Mouse (Mus musculus): ENCODE data around the gene Tfe3.
"Not testable (repeated sequence)": the region's sequence is repeated elsewhere in the genome, so short reads cannot be mapped to it uniquely, and the experiment has no call there.

Tfe3 gene

DNA sequence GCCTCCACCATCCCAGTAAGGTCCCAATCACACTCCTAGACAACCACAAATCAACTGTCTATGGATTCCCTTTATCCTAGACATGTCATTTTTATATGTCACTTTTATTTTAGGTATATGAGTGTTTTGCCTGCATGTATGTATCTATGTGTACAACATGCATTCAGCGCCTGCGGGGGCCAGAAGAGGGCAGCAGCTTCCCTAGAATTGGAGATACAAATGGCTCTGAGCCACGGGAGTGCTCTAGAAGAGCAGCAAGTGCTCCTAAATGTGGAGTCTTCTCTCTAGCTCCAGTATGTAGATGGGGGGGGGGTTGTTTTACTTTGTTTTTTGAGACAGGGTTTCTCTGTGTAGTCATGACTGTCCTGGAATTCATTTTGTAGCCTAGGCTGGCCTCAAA is 8.7 kb upstream of the Tfe3 start:
- peak in 1 of 2 experiments; percentile 45 for DNase-seq

DNA sequence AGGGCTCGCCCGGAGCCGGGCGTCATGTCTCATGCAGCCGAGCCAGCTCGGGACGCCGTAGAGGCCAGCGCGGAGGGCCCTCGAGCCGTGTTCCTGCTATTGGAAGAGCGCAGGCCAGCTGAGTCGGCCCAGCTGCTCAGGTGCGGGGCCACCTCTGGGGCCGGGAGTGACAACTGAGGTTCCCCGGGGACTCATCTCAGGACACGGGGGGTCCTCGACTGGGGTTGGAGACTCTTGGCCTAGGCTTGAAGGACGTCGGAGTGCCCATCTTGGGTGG is 499 bp downstream of the Tfe3 start:
- DNase-seq, result no peak

DNA sequence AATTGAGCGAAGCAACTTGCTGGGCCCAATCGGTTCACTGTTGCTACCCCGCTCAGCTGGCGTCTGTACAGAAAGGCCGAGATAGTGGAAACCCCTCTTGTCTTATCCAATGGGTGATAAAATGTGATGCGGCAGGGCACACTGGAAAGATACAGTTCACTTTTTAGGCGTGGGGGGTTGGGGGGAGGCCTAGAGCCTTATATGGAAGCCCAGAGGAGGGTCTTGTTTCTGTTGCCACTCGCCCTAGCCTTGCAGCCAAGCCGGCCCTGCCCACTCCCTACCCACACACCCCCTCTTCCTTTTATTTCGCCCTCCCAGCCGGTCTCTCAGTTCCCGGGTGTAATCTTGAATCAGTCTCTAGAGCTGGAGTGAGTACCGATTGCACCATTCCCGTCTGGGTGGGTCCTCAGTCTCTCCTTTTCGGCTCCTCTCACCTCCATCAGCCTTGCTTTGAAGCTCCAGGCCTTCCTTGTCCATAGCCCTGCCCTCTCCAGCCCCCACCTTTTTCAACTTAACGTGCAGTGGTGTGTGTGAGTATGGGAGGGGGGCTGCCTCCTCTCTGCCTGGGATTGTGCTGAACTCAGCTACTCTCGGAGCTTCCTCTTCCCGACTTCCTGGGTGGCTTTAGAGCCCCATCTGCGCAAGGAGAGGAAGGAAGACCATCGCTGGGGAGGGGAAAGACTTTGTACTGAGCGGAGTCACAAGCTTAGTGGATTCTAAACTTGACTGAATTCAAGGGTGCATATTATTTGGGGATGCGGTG is 1.5 kb downstream of the Tfe3 start:
- DNase-seq, result peak in 1 of 2 experiments; percentile 59

DNA sequence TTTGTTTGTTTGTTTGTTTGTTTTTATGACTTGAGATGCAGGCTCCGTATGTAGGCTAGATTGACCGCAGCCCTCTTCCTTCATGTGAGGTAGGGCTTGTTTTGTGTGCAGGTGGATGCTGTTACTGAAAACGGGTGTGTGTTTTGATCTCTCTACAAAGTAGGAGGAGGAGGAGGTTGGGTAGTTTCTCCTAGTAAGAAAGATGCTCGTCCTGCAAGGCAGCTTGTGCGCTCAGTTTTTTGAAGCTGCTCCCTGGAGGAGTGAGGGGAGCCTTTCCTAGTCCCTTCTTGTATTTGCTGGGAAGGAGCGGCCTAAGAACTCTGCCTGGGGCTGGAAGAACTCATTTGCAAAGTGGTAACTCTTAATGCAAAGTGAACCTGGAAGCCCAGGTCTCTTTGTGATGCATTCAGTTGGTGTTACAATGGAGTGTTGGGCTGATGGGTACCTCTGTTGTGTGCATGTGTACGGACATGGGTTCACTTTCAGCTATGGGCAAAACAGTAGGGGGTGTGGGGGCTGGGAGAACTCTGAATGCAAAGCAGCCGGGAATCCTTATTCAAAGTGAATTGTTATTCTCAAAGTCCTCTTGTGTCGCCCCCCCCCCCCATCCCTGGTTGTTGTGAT is 2.4 kb downstream of the Tfe3 start:
- no peak for DNase-seq

DNA sequence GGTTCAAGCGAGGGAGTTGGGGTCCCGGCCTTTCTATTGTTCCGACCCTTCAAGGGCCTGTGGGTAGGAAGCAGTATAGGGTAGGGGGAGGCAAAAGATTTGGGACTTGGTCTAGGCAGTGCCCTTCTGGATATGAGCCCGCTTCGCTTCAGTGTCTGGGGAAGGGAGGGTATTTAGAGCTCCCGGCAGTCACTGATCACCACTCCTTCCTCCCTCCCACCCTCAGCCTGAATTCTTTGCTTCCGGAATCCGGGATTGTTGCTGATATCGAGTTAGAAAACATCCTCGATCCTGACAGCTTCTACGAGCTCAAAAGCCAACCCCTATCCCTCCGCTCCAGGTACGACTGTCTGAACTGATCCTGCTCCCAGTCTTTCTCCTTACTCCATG is 2.9 kb downstream of the Tfe3 start:
- DNase-seq, result no peak

DNA sequence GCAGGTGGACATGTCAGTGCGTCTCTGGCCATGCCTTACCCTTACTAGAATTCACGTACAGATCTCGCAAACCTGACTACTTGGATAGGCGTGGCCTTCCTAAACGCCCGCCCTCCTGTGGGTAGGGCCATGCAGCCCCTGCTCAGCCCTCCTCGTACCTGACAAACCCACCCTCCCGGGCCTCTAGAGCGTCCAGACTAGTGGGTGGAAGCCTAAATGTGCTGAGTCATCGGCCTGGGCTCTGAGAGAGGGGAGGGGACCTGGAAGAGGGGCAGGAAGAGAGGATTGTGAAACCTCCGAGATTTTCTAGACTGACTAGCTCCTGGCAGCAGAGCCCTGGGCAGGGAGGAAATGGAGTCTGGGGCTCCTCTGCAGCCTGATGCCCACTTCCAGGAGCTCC is 3.4 kb downstream of the Tfe3 start:
- DNase-seq, result peak; percentile 46 to 76

DNA sequence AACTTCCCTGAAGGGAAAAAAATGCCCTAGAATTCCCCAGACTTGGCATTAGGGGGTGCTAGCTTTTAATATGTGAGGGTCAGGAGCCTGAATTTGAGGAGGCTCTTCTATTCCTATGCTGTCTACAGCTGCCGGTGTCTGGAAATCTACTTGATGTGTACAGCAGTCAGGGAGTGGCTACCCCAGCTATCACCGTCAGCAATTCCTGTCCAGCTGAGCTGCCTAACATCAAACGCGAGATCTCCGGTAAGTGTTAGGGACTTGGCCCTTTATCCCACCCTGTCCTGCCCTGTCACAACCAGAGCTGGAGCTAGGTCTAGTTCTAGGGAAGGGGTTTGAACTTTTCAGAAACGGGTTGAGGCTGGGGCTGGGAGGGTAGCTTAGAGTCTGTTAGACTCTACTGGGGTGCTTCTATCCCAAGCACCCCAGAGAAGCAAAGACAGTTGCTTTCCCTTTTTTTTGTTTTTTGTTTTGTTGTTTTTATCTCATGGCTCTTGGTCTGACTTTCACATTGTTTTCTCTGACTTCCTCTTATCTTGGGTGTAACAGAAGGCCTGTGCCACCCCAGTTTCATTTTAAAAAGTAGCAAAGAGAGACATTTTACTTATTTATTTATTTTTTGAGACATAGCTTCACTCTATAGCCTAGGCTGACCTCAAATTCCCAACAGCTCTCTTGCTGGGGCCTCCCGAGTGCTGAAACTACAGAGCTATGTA is 7.1 kb downstream of the Tfe3 start:
- DNase-seq, result no peak

DNA sequence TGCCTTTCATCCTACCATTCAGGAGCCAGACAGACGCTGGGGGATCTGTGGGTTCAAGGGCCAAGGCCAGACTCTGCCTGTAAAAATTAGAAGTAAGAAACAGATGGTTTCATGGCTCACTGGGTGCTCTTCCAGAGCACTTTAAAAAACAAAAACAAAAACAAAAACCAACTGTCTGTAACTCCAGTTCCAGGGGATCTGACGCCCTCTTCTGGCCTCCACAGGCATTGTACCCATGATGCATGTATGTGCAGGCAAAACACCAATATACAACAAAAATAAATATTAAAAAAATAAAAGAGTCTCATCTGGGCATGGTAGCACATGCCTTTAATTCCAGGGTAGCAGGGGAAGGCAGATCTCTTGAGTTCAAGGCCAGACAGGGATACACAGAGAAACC is 10.4 kb downstream of the Tfe3 start:
- DNase-seq, result peak in 1 of 2 experiments; percentile 45

DNA sequence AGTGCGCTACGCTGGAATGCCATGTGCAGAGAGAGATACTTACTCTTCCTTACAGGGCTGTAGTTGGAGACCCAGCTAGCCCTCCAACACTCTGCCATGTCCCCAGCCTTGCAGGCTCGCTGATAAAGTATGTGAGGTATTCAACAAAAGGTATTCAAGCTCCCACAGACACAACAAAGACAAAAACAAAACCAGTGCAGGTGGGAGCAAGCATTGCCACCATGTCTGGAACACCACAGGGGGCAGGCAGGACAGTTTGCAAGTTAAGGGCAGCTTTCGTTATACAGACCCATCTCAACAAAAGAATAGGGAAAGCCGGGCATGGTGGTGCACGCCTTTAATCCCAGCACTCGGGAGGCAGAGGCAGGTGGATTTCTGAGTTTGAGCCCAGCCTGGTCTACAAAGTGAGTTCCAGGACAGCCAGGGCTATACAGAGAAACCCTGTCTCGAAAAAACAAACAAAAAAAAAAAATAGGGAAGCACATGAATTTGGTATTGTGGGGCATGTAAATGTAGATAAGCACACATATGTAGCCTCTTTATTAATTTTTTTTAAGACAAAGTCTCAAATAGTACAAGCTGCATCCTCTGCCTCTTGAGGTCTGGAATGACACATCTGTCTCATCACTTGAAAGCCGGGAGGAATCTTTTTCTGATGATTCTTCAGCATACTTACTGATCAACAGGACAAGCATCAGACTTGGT is 13.3 kb downstream of the Tfe3 start:
- no peak for DNase-seq

DNA sequence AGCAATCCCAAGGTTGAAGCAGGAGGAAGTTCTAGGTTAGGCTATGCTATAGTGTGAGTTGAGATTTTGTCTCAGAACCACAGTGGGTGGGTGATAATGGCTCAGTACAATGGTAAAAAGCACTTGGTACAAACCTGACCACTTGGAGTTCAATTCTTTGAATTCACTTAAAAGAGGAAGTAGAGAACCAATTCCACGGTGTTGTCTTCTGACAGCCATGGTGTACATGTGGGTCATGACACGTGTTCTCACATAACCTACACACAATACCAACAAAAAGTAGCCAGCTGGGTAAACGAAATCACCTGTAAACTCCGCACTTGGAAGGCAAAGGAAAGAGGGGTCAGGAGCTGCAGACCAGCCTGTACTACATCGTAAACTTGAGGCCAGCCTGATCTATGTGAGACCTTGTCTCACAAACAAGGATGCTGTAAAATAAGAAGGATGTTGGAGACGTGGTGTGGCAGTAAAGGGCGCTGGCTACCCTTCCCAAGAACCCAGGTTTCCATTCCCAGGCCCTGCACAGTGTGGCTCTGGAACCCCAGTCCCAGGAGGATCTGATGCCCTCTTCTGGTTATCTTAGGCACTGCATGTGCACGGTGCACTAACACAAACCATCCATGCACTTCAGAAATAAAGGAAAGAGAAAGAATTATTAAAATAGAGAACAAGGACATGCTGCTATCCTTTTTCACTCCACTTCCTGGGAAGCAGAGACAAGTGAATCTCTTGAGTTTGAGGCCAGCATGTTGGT is 14.1 kb downstream of the Tfe3 start:
- peak in 1 of 2 experiments; percentile 74 for DNase-seq

DNA sequence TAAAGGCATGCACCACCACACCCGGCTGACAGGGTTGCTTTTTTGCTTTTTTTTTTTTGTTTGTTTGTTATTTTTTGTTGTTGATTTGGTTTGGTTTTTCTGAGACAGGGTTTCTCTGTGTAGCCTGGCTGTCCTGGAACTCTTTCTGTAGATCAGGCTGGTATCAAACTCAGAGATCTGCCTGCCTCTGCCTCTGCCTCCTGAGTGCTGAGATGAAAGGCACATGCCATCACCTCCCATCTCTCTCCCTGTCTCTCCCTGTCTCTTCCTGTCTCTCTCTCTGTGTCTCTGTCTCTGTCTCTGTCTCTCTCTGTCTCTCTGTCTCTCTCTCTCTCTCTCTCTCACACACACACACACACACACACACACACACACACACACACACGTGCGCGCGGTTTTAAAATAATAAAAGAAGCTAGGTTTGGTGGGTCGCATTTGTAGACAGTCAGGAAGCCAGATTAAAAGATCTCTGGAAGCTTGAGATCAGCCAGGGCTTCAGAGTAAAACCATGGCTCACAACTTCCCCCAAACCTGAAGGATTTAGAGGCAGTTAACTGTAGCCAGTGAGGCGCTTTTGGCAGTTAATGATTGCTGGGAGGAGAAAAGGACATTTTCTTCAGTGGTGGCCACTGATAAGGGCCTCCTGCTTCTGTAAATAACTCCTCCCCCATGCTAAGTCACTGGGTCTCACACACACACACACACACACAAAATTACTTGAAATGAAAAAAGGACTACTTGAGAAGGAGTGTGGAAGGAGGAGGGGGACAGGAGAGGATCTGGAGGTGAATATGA is 16.3 kb downstream of the Tfe3 start:
- DNase-seq, result no peak

DNA sequence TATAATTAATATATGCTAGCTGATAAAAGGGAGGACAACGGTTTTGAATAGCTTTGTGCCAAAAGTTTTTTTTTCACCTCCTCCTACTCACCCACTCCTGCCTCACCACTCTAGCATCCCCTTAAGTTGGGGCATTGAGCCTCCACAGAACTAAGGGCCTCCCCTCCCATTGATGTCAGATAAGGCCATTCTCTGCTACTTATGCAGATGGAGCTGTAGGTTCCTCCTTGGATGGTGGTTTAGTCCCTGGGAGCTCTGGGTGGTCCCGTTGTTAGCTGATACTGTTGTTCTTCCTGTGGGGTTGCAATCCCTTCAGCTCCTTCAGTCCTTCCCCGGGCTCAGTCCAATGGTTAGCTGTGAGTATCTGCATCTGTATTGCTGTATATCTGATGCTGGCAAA is 16.9 kb downstream of the Tfe3 start:
- no peak for DNase-seq

DNA sequence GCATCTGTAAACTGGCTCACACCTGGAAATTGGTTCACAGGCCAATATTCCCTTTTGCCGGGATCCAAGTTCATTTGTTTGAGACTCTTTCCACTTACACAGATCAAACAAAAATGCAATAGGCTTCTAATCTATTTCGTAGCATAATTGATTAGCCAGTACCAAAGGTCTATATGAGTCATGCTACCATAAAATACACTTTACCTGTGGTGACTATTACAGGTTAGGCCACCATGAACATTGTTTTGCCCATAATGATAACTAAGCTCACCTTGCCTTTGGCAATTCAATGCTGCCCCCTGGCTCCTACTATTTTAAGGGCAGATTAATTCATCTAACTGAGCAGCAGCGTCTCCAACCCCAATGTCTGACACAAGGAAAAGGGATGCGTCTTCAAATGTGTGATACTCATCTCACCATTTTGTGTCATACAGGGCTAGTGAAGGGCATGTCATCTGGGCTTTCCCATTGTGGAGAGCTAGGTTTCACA is 20.3 kb downstream of the Tfe3 start:
- no peak for DNase-seq

DNA sequence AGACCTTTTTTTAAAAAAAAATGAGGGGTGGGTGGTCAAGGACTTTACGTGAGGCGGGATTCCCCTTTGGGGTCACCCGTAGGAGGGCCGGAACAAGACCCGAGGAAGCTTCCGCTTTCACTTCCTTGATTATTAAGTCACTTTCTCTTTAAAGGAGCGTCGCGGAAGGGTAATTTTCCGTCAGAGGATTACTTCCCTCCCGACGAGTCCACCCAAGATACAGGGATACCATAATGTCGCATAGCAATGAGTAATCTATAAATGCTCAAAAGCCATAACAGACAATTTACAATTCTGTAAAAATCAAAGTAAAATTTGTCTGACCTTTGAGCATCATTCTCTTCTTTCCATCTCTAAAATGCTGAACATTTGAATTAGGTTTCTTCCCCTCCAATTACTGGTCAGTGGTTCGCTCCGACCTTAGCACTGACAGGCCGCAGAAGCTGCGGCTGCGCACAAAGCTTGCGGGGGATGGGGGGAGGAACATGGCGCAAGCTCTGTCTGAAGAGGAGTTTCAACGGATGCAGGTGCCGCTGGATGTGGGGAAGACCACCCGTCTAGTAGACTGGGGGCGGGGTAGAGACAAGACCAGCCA is 27.3 kb downstream of the Tfe3 start, which contains the start of gene Gripap1:
Gene Gripap1, plus strand, starts transcription at position 224 of the 595 bp plus-strand sequence.
- DNase-seq, result peak; percentile 76 to 86

DNA sequence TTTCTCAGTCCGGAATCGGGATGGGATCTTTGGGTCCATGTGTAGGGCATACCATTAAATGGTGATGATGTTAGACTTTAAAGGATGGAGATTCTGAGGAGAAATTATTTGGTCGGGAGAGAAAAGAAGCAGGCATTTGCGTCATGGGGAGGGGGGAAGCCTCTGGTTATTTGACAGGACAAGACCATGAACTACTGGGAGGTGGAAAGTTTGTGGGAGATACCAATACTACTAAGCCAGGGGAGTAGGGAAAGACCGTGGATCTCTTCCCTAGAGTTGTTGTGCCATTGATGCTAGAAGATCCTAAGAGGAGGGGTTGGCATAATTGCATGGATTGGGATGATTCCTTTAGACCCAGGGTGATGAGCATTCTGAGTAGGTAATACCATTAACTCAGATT is 27.9 kb downstream of the Tfe3 start:
- no peak for DNase-seq

DNA sequence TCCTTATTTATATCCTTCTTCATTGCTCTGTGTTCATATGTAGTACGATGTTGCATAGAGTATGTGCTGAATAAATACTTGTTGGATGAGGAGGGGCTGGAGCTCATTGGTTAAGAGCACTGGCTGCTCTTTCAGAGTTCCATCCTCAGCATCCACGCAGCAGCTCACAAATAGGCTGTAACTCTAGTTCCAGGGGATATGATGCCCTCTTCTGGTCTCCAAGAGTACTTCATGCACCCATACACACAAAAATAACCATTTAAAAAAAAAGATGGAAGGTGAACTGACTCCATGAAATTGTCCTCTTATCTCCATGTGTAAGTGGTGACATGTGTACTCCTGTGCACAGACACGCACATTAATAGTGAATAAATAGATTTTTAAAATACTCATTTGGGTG is 31.0 kb downstream of the Tfe3 start:
- peak in 1 of 2 experiments; percentile 9 for DNase-seq

DNA sequence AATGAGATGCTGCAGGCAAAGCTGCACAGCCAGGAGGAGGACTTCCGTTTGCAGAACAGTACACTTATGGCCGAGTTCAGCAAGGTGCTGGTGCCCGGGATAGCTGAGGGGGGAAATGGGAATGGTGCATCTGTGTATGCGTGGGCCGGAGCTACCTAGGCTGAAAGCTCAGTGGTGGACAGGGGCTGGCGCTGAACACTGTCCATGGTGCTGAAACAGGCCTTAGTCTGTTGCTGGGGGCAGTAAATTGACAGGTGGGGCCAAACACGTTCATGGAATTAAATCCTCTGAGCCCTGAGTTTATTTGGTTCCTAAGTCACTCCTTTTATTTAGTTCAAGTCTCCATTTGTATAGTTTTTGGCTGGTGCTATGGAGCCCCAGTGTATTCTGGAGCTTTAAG is 32.7 kb downstream of the Tfe3 start:
- DNase-seq, result peak; percentile 56 to 58

DNA sequence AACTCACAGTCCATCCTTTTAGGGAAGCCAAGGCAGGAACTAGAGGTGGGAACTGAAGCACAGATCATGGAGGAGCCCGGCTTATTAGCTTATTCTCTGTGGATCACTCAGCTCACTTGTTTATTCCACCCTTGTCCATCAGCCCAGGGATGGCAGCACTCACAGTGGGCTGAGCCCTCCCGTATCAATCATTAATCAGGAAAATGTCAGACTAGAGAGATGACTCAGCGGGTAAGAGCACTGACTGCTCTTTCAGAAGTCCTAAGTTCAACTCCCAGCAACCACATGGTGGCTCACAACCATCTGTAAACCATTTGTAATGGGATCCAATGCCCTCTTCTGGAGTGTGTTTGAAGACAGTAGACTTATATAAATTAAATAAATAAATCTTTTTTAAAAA is 35.0 kb downstream of the Tfe3 start:
- peak; percentile 28 to 60 for DNase-seq

DNA sequence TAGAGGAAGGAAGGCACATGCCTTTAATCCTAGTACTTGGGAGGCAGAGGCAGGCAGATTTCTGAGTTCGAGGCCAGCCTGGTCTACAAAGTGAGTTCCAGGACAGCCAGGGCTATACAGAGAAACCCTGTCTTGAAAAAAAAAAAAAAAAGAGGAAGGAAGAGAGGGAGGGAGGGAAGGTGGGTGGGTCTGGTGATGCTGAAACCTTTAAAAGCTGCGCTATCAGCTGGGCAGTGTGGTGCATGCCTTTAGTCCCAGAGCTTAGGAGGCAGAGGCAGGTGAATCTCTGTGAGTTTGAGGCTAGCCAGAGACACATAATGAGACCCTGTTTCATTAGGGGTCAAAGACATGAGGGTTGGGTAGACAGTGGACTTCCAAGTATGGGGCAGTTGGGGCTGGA is 39.8 kb downstream of the Tfe3 start:
- not testable (repeated sequence) for DNase-seq

DNA sequence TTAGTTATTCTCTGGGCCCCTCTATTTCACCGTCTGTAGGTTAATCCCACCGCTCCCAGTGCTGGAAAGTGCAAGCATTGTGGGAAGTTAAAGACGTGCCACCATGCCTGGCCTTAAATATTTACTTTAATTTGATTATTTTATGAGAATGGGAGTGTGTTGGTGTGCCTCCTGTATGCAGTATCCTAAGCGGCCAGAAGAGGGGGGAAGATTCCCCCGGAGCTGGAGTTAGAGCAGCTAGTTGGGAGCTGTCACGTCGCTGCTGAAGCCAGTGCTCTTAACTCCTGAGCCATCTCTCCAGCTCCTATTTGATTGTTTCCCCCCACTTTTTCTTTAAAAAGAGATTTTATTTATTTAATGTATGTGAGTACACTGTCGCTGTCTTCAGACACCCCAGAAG is 52.7 kb downstream of the Tfe3 start:
- peak in 1 of 2 experiments; percentile 36 for DNase-seq
